ENCODE assay signal across 12 mouse cellular contexts in genomic region chr17:37190711-37191110, GRCm38 (mm10). TPM values are rescaled to one million over a fixed set of nuclear protein-coding genes. Genes with fewer than 3 reads are reported as not detected.
DNase-seq lines count a peak whose midpoint lies in the region; ATAC-seq and TF ChIP-seq lines count a peak whose summit lies in the region.
"Had no signal": no experiment of that assay in that cellular context is flagged by ENCODE, and none has a peak within 500 bp of the region (broad histone marks: within the 10 kb centered on the region; RNA-seq: fewer than 3 reads in every experiment).

No protein-coding gene starts in this region.

- no peak overlapping the region for H3K4me2 ChIP-seq in midbrain, embryonic 15.5 days

- no peaks in the 10 kb centered on the region for H3K9me3 ChIP-seq in midbrain, embryonic 15.5 days

- TF ChIP-seq POLR2A in thymus, adult 2 months (IDR thresholded peaks at IDR 0.05; ENCODE audit: control insufficient read depth, extremely low read depth, insufficient read depth, low read length, poor library complexity): no peak

- WGBS in midbrain, embryonic 15.5 days: 25% methylated on average over 2 of the region's 2 CpGs
- 82% methylated on average over 2 of the region's 2 CpGs for WGBS in thymus, adult 2 months

- no peaks in the 10 kb centered on the region for H3K36me3 ChIP-seq in midbrain, embryonic 15.5 days (replicated peaks)
- no peaks in the 10 kb centered on the region for H3K36me3 ChIP-seq in thymus, adult 2 months (ENCODE audit: control insufficient read depth, insufficient read depth, low read length)

- H3K4me3 ChIP-seq in midbrain, embryonic 15.5 days: no peak overlapping the region
- H3K4me3 ChIP-seq in thymus, adult 2 months (ENCODE audit: control insufficient read depth, insufficient read depth, low read length): no peak overlapping the region
- H3K4me3 ChIP-seq: myocyte had no signal

- no peak overlapping the region for H3K27ac ChIP-seq in midbrain, embryonic 15.5 days
- no peak overlapping the region for H3K27ac ChIP-seq in thymus, adult 2 months (ENCODE audit: control insufficient read depth, insufficient read depth, low read length)

- no peak overlapping the region for H3K9ac ChIP-seq in midbrain, embryonic 15.5 days

- no peak for TF ChIP-seq CTCF in thymus, adult 2 months (IDR thresholded peaks at IDR 0.05; ENCODE audit: borderline replicate concordance, control insufficient read depth, extremely low read depth, insufficient read depth, low read length, poor library complexity)

- H3K4me1 ChIP-seq in midbrain, embryonic 15.5 days: no peaks in the 10 kb centered on the region
- no peaks in the 10 kb centered on the region for H3K4me1 ChIP-seq in thymus, adult 2 months (replicated peaks; ENCODE audit: control insufficient read depth, insufficient read depth, low read length)

- peak; percentile 19 for DNase-seq in adrenal gland, adult 2 months
- no peak for DNase-seq in adrenal gland, postnatal 25 days
- DNase-seq in left cerebral cortex, postnatal 4 days: peak; percentile 21
- DNase-seq in left cerebral cortex, postnatal 10 days (ENCODE audit: extremely low spot score in 1 of 2, low spot score in 2 of 2): no peak
- peak; percentile 5 to 49 for DNase-seq in cerebellum, postnatal 25 days
- no peak for DNase-seq in thymus, adult 2 months

- H3K27me3 ChIP-seq in midbrain, embryonic 15.5 days (replicated peaks): no peaks in the 10 kb centered on the region
- no peaks in the 10 kb centered on the region for H3K27me3 ChIP-seq in thymus, adult 2 months (ENCODE audit: control insufficient read depth, insufficient read depth, low read length)

- intact Hi-C loops in left cerebral cortex, postnatal 4 days (cut with DNase I): no loop called here
- intact Hi-C loops in left cerebral cortex, postnatal 10 days (cut with DNase I): no loop called here

- ATAC-seq in midbrain, embryonic 15.5 days (replicated peaks): 0 out of 2 replicates have a peak, but pooled peaks have one; percentile 50
- no peak for ATAC-seq in megakaryocyte progenitor cell, adult 5-6 weeks (replicated peaks; ENCODE audit: poor library complexity)

RNA-seq across cellular contexts. Expression of gene Ubd, which starts 3.0 kb away (rescaled TPM):
- not detected for total RNA-seq in adrenal gland, adult 2 months (2021)
- polyA plus RNA-seq in adrenal gland, adult 2 months (2012; rRNA removed): not detected in 2 replicates
- total RNA-seq in adrenal gland, postnatal 25 days (2021): not detected in 2 replicates
- total RNA-seq in left cerebral cortex, postnatal 4 days (2021): not detected
- total RNA-seq in left cerebral cortex, postnatal 10 days (2021): not detected
- not detected in 2 replicates for polyA plus RNA-seq in midbrain, embryonic 15.5 days (2015; fragmentation: Nextera tagmentation; extraction: Ambion mirVana)
- polyA plus RNA-seq in thymus, adult 2 months (2012; rRNA removed): 34.0 and 39.1 TPM in 2 replicates
- total RNA-seq in megakaryocyte progenitor cell, adult 5-6 weeks (2015): 0.22 TPM in 1 of 2 replicates, not detected in the other
- 0.27 TPM in 1 of 2 replicates, not detected in the other for total RNA-seq in megakaryocyte progenitor cell, adult 5-6 weeks (2017)
- total RNA-seq: layer of hippocampus, postnatal 14 days had no signal
- polyA plus RNA-seq: C2C12; cortical plate, adult 2 months; myocyte had no signal

RNA-seq across cellular contexts. Expression of gene Olfr94, which starts 10.1 kb away (rescaled TPM):
- not detected for total RNA-seq in adrenal gland, adult 2 months (2021)
- not detected in 2 replicates for polyA plus RNA-seq in adrenal gland, adult 2 months (2012; rRNA removed)
- total RNA-seq in adrenal gland, postnatal 25 days (2021): not detected in 2 replicates
- not detected for total RNA-seq in left cerebral cortex, postnatal 4 days (2021)
- total RNA-seq in left cerebral cortex, postnatal 10 days (2021): not detected
- polyA plus RNA-seq in midbrain, embryonic 15.5 days (2015; fragmentation: Nextera tagmentation; extraction: Ambion mirVana): 0.10 and 0.26 TPM in 2 replicates
- polyA plus RNA-seq in thymus, adult 2 months (2012; rRNA removed): not detected in 2 replicates
- total RNA-seq in megakaryocyte progenitor cell, adult 5-6 weeks (2015): not detected in 2 replicates
- not detected in 2 replicates for total RNA-seq in megakaryocyte progenitor cell, adult 5-6 weeks (2017)
- total RNA-seq: layer of hippocampus, postnatal 14 days had no signal
- polyA plus RNA-seq: C2C12; cortical plate, adult 2 months; myocyte had no signal

RNA-seq across cellular contexts. Expression of gene Olfr95, which starts 22.2 kb away (rescaled TPM):
- total RNA-seq in adrenal gland, adult 2 months (2021): not detected
- polyA plus RNA-seq in adrenal gland, adult 2 months (2012; rRNA removed): not detected in 2 replicates
- not detected in 2 replicates for total RNA-seq in adrenal gland, postnatal 25 days (2021)
- not detected for total RNA-seq in left cerebral cortex, postnatal 4 days (2021)
- total RNA-seq in left cerebral cortex, postnatal 10 days (2021): not detected
- not detected in 2 replicates for polyA plus RNA-seq in midbrain, embryonic 15.5 days (2015; fragmentation: Nextera tagmentation; extraction: Ambion mirVana)
- 0.03 TPM in 1 of 2 replicates, not detected in the other for polyA plus RNA-seq in thymus, adult 2 months (2012; rRNA removed)
- total RNA-seq in megakaryocyte progenitor cell, adult 5-6 weeks (2015): not detected in 2 replicates
- total RNA-seq in megakaryocyte progenitor cell, adult 5-6 weeks (2017): not detected in 2 replicates
- total RNA-seq: layer of hippocampus, postnatal 14 days had no signal
- polyA plus RNA-seq: C2C12; cortical plate, adult 2 months; myocyte had no signal

RNA-seq across cellular contexts. Expression of gene Olfr96, which starts 29.2 kb away (rescaled TPM):
- not detected for total RNA-seq in adrenal gland, adult 2 months (2021)
- not detected in 2 replicates for polyA plus RNA-seq in adrenal gland, adult 2 months (2012; rRNA removed)
- not detected in 2 replicates for total RNA-seq in adrenal gland, postnatal 25 days (2021)
- total RNA-seq in left cerebral cortex, postnatal 4 days (2021): not detected
- not detected for total RNA-seq in left cerebral cortex, postnatal 10 days (2021)
- polyA plus RNA-seq in midbrain, embryonic 15.5 days (2015; fragmentation: Nextera tagmentation; extraction: Ambion mirVana): not detected in 2 replicates
- not detected in 2 replicates for polyA plus RNA-seq in thymus, adult 2 months (2012; rRNA removed)
- total RNA-seq in megakaryocyte progenitor cell, adult 5-6 weeks (2015): not detected in 2 replicates
- not detected in 2 replicates for total RNA-seq in megakaryocyte progenitor cell, adult 5-6 weeks (2017)
- total RNA-seq: layer of hippocampus, postnatal 14 days had no signal
- polyA plus RNA-seq: C2C12; cortical plate, adult 2 months; myocyte had no signal

RNA-seq across cellular contexts. Expression of gene Olfr93, which starts 29.4 kb away (rescaled TPM):
- not detected for total RNA-seq in adrenal gland, adult 2 months (2021)
- not detected in 2 replicates for polyA plus RNA-seq in adrenal gland, adult 2 months (2012; rRNA removed)
- total RNA-seq in adrenal gland, postnatal 25 days (2021): not detected in 2 replicates
- total RNA-seq in left cerebral cortex, postnatal 4 days (2021): not detected
- not detected for total RNA-seq in left cerebral cortex, postnatal 10 days (2021)
- not detected in 2 replicates for polyA plus RNA-seq in midbrain, embryonic 15.5 days (2015; fragmentation: Nextera tagmentation; extraction: Ambion mirVana)
- 0.09 TPM in 1 of 2 replicates, not detected in the other for polyA plus RNA-seq in thymus, adult 2 months (2012; rRNA removed)
- total RNA-seq in megakaryocyte progenitor cell, adult 5-6 weeks (2015): not detected in 2 replicates
- not detected in 2 replicates for total RNA-seq in megakaryocyte progenitor cell, adult 5-6 weeks (2017)
- total RNA-seq: layer of hippocampus, postnatal 14 days had no signal
- polyA plus RNA-seq: C2C12; cortical plate, adult 2 months; myocyte had no signal

Comparison
In these comparisons a context has a peak if more than half of its experiments do, and no peak if none do; other contexts are left out.
1. DNase-seq: peak in adrenal gland, adult 2 months (single experiment), left cerebral cortex, postnatal 4 days (single experiment) and cerebellum, postnatal 25 days (2 of 2); none in adrenal gland, postnatal 25 days (single experiment), left cerebral cortex, postnatal 10 days (0 of 2) and thymus, adult 2 months (single experiment).